Mouse (Mus musculus): ENCODE measurements around the gene Ino80d.

- TF ChIP-seq CTCF (IDR thresholded peaks at IDR 0.05; ENCODE audit: extremely low read depth, insufficient read length, insufficient replicate concordance, low read depth, low read length) (peak; percentile 72; the same call in 1 of the 2 replicates), POLR2A (IDR thresholded peaks at IDR 0.05; ENCODE audit: low read depth, low read length) (no peak)
Measured at GRCm38 (mm10) chr1:62984566-62984965, 129.9 kb downstream of the Ino80d start.
